Mouse (Mus musculus) midbrain, embryonic 12.5 days (tissue): ENCODE data around the gene Ddn. TPM values are rescaled to one million over a fixed set of nuclear protein-coding genes. Genes with fewer than 3 reads are reported as not detected.
"Not testable (repeated sequence)": the region's sequence is repeated elsewhere in the genome, so short reads cannot be mapped to it uniquely, and the experiment has no call there.

ENCODE experiments used
- ATAC-seq: fragments of 200-750 bp; cut with Nextera tagmentation; 2 replicates; pipeline ENCODE4 v1.8.0; 2017; ENCODE audit warnings: low read depth, moderate TSS enrichment, moderate library complexity; ENCODE audit not compliant: low FRiP score
- H3K27ac ChIP-seq: fragments of 300-500 bp; sonication (generic); replicated peaks from 2 replicates; pipeline ENCODE4 v1.5.1; 2016; ENCODE audit warnings: mild to moderate bottlenecking
- H3K27me3 ChIP-seq: fragments of 300-500 bp; sonication (generic); 2 replicates; pipeline ENCODE4 v1.6.1; 2016; ENCODE audit warnings: mild to moderate bottlenecking
- H3K36me3 ChIP-seq: fragments of 300-500 bp; sonication (generic); 2 replicates; pipeline ENCODE4 v1.6.1; 2016
- H3K4me1 ChIP-seq: fragments of 300-500 bp; sonication (generic); 2 replicates; pipeline ENCODE4 v1.6.1; 2016
- H3K4me2 ChIP-seq: fragments of 300-500 bp; sonication (generic); replicated peaks from 2 replicates; pipeline ENCODE4 v1.6.1; 2016; ENCODE audit warnings: mild to moderate bottlenecking, moderate library complexity
- H3K4me3 ChIP-seq: fragments of 300-500 bp; sonication (generic); 2 replicates; pipeline ENCODE4 v1.5.1; 2016; ENCODE audit warnings: mild to moderate bottlenecking
- H3K9ac ChIP-seq: fragments of 300-500 bp; sonication (generic); replicated peaks from 2 replicates; pipeline ENCODE4 v1.6.1; 2016; ENCODE audit warnings: mild to moderate bottlenecking, moderate library complexity
- H3K9me3 ChIP-seq: fragments of 300-500 bp; sonication (generic); 2 replicates; pipeline ENCODE4 v1.6.1; 2016; ENCODE audit warnings: mild to moderate bottlenecking
- WGBS: fragments of 180-500 bp; shearing (Covaris S2); methylation state at CpG from one replicate; pipeline ENCODE4 v1.1.7; 2016; 5-methylcytosine and 5-hydroxymethylcytosine counted together
- polyA plus RNA-seq: library from polyadenylated mRNA; unstranded; fragments of >200 nt; fragmentation: Nextera tagmentation; extraction: Ambion mirVana; gene quantifications from 2 replicates; pipeline ENCODE4 v1.2.1, GENCODE M21; 2016

The Ddn gene
- polyA plus RNA-seq, 1 experiment from 2014 or later = 0.61 TPM

- H3K4me2 ChIP-seq = no peak overlapping the region
- H3K9me3 ChIP-seq = no peaks in the 10 kb centered on the region
- no peak overlapping the region for H3K9ac ChIP-seq
- H3K4me3 ChIP-seq = no peak overlapping the region
- no peaks in the 10 kb centered on the region for H3K27me3 ChIP-seq
- no peak overlapping the region for H3K27ac ChIP-seq
- peaks cover 15% of the 10 kb centered on the region for H3K36me3 ChIP-seq
- 93% methylated on average over 7 of the region's 7 CpGs for WGBS
- ATAC-seq = no peak
- H3K4me1 ChIP-seq = peaks cover 9% of the 10 kb centered on the region
These were observed 18.3 kb upstream of the Ddn start for GRCm38 (mm10) chr15:98827611-98828011.

- peaks cover 18% of the 10 kb centered on the region for H3K36me3 ChIP-seq
These were observed 14.1 kb upstream of the Ddn start for GRCm38 (mm10) chr15:98823434-98823833.

GRCm38 (mm10) chr15:98822147-98822546, 12.9 kb upstream of the Ddn start:
- ATAC-seq = no peak
- H3K27me3 ChIP-seq = no peaks in the 10 kb centered on the region
- 91% methylated on average over 5 of the region's 5 CpGs for WGBS
- H3K9ac ChIP-seq = no peak overlapping the region
- H3K27ac ChIP-seq = no peak overlapping the region
- peaks cover 18% of the 10 kb centered on the region for H3K36me3 ChIP-seq
- no peak overlapping the region for H3K4me2 ChIP-seq
- H3K9me3 ChIP-seq = no peaks in the 10 kb centered on the region
- H3K4me3 ChIP-seq = no peak overlapping the region
- H3K4me1 ChIP-seq = no peaks in the 10 kb centered on the region

More at GRCm38 (mm10) chr15:98823434-98823833, 14.1 kb upstream of the Ddn start:
- Histone ChIP-seq H3K4me3 (no peak overlapping the region), H3K4me2 (no peak overlapping the region), H3K4me1 (no peaks in the 10 kb centered on the region), H3K9ac (no peak overlapping the region), H3K9me3 (no peaks in the 10 kb centered on the region), H3K27me3 (no peaks in the 10 kb centered on the region), H3K27ac (no peak overlapping the region)
- 64% methylated on average over 3 of the region's 3 CpGs for WGBS
- no peak for ATAC-seq

GRCm38 (mm10) chr15:98821403-98821802, 12.1 kb upstream of the Ddn start:
- no peaks in the 10 kb centered on the region for H3K4me1 ChIP-seq
- WGBS = 21% methylated on average over 10 of the region's 10 CpGs

GRCm38 (mm10) chr15:98820937-98821336, 11.6 kb upstream of the Ddn start:
- Histone ChIP-seq H3K36me3 (peaks cover 24% of the 10 kb centered on the region), H3K27ac (no peak overlapping the region), H3K4me1 (no peaks in the 10 kb centered on the region), H3K9ac (no peak overlapping the region), H3K27me3 (no peaks in the 10 kb centered on the region), H3K4me3 (no peak overlapping the region), H3K9me3 (no peaks in the 10 kb centered on the region), H3K4me2 (no peak overlapping the region)
- no peak for ATAC-seq
- WGBS = 91% methylated on average over 4 of the region's 4 CpGs

More at GRCm38 (mm10) chr15:98821403-98821802, 12.1 kb upstream of the Ddn start:
- H3K9me3 ChIP-seq = no peaks in the 10 kb centered on the region
- no peaks in the 10 kb centered on the region for H3K27me3 ChIP-seq
- no peak for ATAC-seq
- no peak overlapping the region for H3K4me2 ChIP-seq
- H3K36me3 ChIP-seq = peaks cover 23% of the 10 kb centered on the region
- no peak overlapping the region for H3K9ac ChIP-seq
- no peak overlapping the region for H3K4me3 ChIP-seq
- no peak overlapping the region for H3K27ac ChIP-seq

- no peak overlapping the region for H3K27ac ChIP-seq
- no peaks in the 10 kb centered on the region for H3K4me1 ChIP-seq
- no peaks in the 10 kb centered on the region for H3K27me3 ChIP-seq
- H3K36me3 ChIP-seq = peaks cover 31% of the 10 kb centered on the region
- no peaks in the 10 kb centered on the region for H3K9me3 ChIP-seq
- H3K9ac ChIP-seq = no peak overlapping the region
- no peak overlapping the region for H3K4me3 ChIP-seq
- H3K4me2 ChIP-seq = no peak overlapping the region
- WGBS = 96% methylated on average over 7 of the region's 7 CpGs
- no peak for ATAC-seq
These were observed 8.9 kb upstream of the Ddn start for GRCm38 (mm10) chr15:98818171-98818570.

GRCm38 (mm10) chr15:98812741-98813424, 3.6 kb upstream of the Ddn start:
- Histone ChIP-seq H3K4me2 (no peak overlapping the region), H3K27me3 (peaks cover 23% of the 10 kb centered on the region), H3K4me1 (peaks cover 13% of the 10 kb centered on the region), H3K9me3 (no peaks in the 10 kb centered on the region), H3K9ac (no peak overlapping the region), H3K4me3 (no peak overlapping the region), H3K36me3 (peaks cover 44% of the 10 kb centered on the region), H3K27ac (no peak overlapping the region)
- no peak for ATAC-seq
- 85% methylated on average over 20 of the region's 20 CpGs for WGBS

GRCm38 (mm10) chr15:98810212-98810611, 922 bp upstream of the Ddn start:
- not testable (repeated sequence) for ATAC-seq, H3K4me3 ChIP-seq, H3K4me2 ChIP-seq, H3K27ac ChIP-seq, H3K9ac ChIP-seq, H3K9me3 ChIP-seq
- 76% methylated on average over 6 of the region's 6 CpGs for WGBS
- Histone ChIP-seq H3K36me3 (peaks cover 32% of the 10 kb centered on the region), H3K27me3 (peaks cover 49% of the 10 kb centered on the region), H3K4me1 (peaks cover 38% of the 10 kb centered on the region)

GRCm38 (mm10) chr15:98808651-98809134, 597 bp downstream of the Ddn start:
- peak overlapping the region; percentile 47 for H3K4me3 ChIP-seq
- no peak overlapping the region for H3K9ac ChIP-seq
- no peak overlapping the region for H3K27ac ChIP-seq
- WGBS = 11% methylated on average over 6 of the region's 6 CpGs
- peaks cover 65% of the 10 kb centered on the region for H3K27me3 ChIP-seq
- H3K36me3 ChIP-seq = peaks cover 22% of the 10 kb centered on the region
- peak overlapping the region; percentile 66 for H3K4me2 ChIP-seq
- H3K9me3 ChIP-seq = no peaks in the 10 kb centered on the region
- ATAC-seq = no peak
- H3K4me1 ChIP-seq = peaks cover 41% of the 10 kb centered on the region

GRCm38 (mm10) chr15:98807895-98808650, 1.2 kb downstream of the Ddn start:
- WGBS = 2% methylated on average over 32 of the region's 34 CpGs
- ATAC-seq = no peak

GRCm38 (mm10) chr15:98806809-98807770, 2.2 kb downstream of the Ddn start:
- H3K4me1 ChIP-seq = peaks cover 41% of the 10 kb centered on the region
- peak overlapping the region; percentile 47 for H3K4me3 ChIP-seq
- H3K27me3 ChIP-seq = peaks cover 81% of the 10 kb centered on the region
- under 1% methylated on average over 55 of the region's 58 CpGs for WGBS
- peak overlapping the region; percentile 66 for H3K4me2 ChIP-seq
- no peak for ATAC-seq
- no peak overlapping the region for H3K27ac ChIP-seq
- H3K9ac ChIP-seq = peak overlapping the region; percentile 39; the same call in 1 of the 2 replicates
- H3K9me3 ChIP-seq = no peaks in the 10 kb centered on the region
- H3K36me3 ChIP-seq = peaks cover 8% of the 10 kb centered on the region; the same call in 1 of the 2 replicates

More at GRCm38 (mm10) chr15:98807895-98808650, 1.2 kb downstream of the Ddn start:
- H3K4me1 ChIP-seq = peaks cover 41% of the 10 kb centered on the region
- peak overlapping the region; percentile 39; the same call in 1 of the 2 replicates for H3K9ac ChIP-seq
- no peaks in the 10 kb centered on the region for H3K9me3 ChIP-seq
- H3K27me3 ChIP-seq = peaks cover 71% of the 10 kb centered on the region
- peak overlapping the region; percentile 66 for H3K4me2 ChIP-seq
- peaks cover 16% of the 10 kb centered on the region for H3K36me3 ChIP-seq
- no peak overlapping the region for H3K27ac ChIP-seq
- H3K4me3 ChIP-seq = peak overlapping the region; percentile 47
